Mouse (Mus musculus) thymus, postnatal 14 days (tissue): ENCODE measurements around the gene Ccdc13.

ENCODE experiments used
- DNase-seq: peaks from one replicate; pipeline ENCODE4 v3.0.0; 2021

Gene Ccdc13

GRCm38 (mm10) chr9:121759091-121760081 is 79.9 kb downstream of the Ccdc13 start, which contains the start of gene Zfp651:
Gene Zfp651, plus strand, starts transcription at chr9:121759330.
- peak; percentile 31 for DNase-seq

GRCm38 (mm10) chr9:121757835-121758814 is 81.1 kb downstream of the Ccdc13 start:
- DNase-seq, result no peak

- peak; percentile 32 for DNase-seq
Measured at GRCm38 (mm10) chr9:121757432-121757831, 81.8 kb downstream of the Ccdc13 start.

GRCm38 (mm10) chr9:121756785-121757184 is 82.5 kb downstream of the Ccdc13 start:
- DNase-seq, result no peak

- no peak for DNase-seq
Measured at GRCm38 (mm10) chr9:121754624-121755023, 84.6 kb downstream of the Ccdc13 start.

- no peak for DNase-seq
Measured at GRCm38 (mm10) chr9:121752774-121753173, 86.5 kb downstream of the Ccdc13 start.
